Mouse (Mus musculus): ENCODE measurements around the gene Car10. TPM values are rescaled to one million over a fixed set of nuclear protein-coding genes. Genes with fewer than 3 reads are reported as not detected.

The Car10 gene
- polyA plus RNA-seq, 1 experiment = not detected

- no peak overlapping the region for H3K4me3 ChIP-seq (ENCODE audit: low read depth, low read length)
- TF ChIP-seq POLR2A (IDR thresholded peaks at IDR 0.05; ENCODE audit: low read depth, low read length) = no peak
- no peak for TF ChIP-seq CTCF (IDR thresholded peaks at IDR 0.05; ENCODE audit: extremely low read depth, insufficient read length, insufficient replicate concordance, low read depth, low read length)
- H3K4me1 ChIP-seq (ENCODE audit: control insufficient read depth, insufficient read depth, insufficient read length, low read length) = no peaks in the 10 kb centered on the region
- no peaks in the 10 kb centered on the region for H3K36me3 ChIP-seq (ENCODE audit: control insufficient read depth, insufficient read depth, low read length)
- no peaks in the 10 kb centered on the region for H3K27me3 ChIP-seq (ENCODE audit: control insufficient read depth, insufficient read depth, low read length)
- H3K27ac ChIP-seq (ENCODE audit: insufficient read depth, low read depth, low read length) = no peak overlapping the region
- WGBS = 69% methylated on average over 3 of the region's 3 CpGs
Measured at GRCm38 (mm10) chr11:93522501-93522900, 424.7 kb downstream of the Car10 start.

- no peak for TF ChIP-seq POLR2A (IDR thresholded peaks at IDR 0.05; ENCODE audit: low read depth, low read length)
- TF ChIP-seq CTCF (IDR thresholded peaks at IDR 0.05; ENCODE audit: extremely low read depth, insufficient read length, insufficient replicate concordance, low read depth, low read length) = no peak
- H3K27me3 ChIP-seq (ENCODE audit: control insufficient read depth, insufficient read depth, low read length) = no peaks in the 10 kb centered on the region
- no peaks in the 10 kb centered on the region for H3K4me1 ChIP-seq (ENCODE audit: control insufficient read depth, insufficient read depth, insufficient read length, low read length)
- 83% methylated on average over 3 of the region's 3 CpGs for WGBS
- no peak overlapping the region for H3K4me3 ChIP-seq (ENCODE audit: low read depth, low read length)
- H3K27ac ChIP-seq (ENCODE audit: insufficient read depth, low read depth, low read length) = no peak overlapping the region
- H3K36me3 ChIP-seq (ENCODE audit: control insufficient read depth, insufficient read depth, low read length) = no peaks in the 10 kb centered on the region
Measured at GRCm38 (mm10) chr11:93525921-93526320, 428.1 kb downstream of the Car10 start.

- WGBS = 45% methylated on average over 7 of the region's 7 CpGs
Measured at GRCm38 (mm10) chr11:93531029-93531680, 433.3 kb downstream of the Car10 start.

GRCm38 (mm10) chr11:93536244-93536643, 438.4 kb downstream of the Car10 start:
- Histone ChIP-seq H3K27me3 (ENCODE audit: control insufficient read depth, insufficient read depth, low read length) (no peaks in the 10 kb centered on the region), H3K4me3 (ENCODE audit: low read depth, low read length) (no peak overlapping the region), H3K4me1 (ENCODE audit: control insufficient read depth, insufficient read depth, insufficient read length, low read length) (no peaks in the 10 kb centered on the region), H3K27ac (ENCODE audit: insufficient read depth, low read depth, low read length) (no peak overlapping the region), H3K36me3 (ENCODE audit: control insufficient read depth, insufficient read depth, low read length) (no peaks in the 10 kb centered on the region)
- WGBS = 77% methylated on average over 6 of the region's 6 CpGs
- no peak for TF ChIP-seq CTCF (IDR thresholded peaks at IDR 0.05; ENCODE audit: extremely low read depth, insufficient read length, insufficient replicate concordance, low read depth, low read length)
- TF ChIP-seq POLR2A (IDR thresholded peaks at IDR 0.05; ENCODE audit: low read depth, low read length) = no peak

More at GRCm38 (mm10) chr11:93531029-93531680, 433.3 kb downstream of the Car10 start:
- TF ChIP-seq POLR2A (IDR thresholded peaks at IDR 0.05; ENCODE audit: low read depth, low read length) (no peak), CTCF (IDR thresholded peaks at IDR 0.05; ENCODE audit: extremely low read depth, insufficient read length, insufficient replicate concordance, low read depth, low read length) (no peak)
- H3K27me3 ChIP-seq (ENCODE audit: control insufficient read depth, insufficient read depth, low read length) = no peaks in the 10 kb centered on the region
- H3K4me3 ChIP-seq (ENCODE audit: low read depth, low read length) = no peak overlapping the region
- no peak overlapping the region for H3K27ac ChIP-seq (ENCODE audit: insufficient read depth, low read depth, low read length)
- no peaks in the 10 kb centered on the region for H3K36me3 ChIP-seq (ENCODE audit: control insufficient read depth, insufficient read depth, low read length)
- no peaks in the 10 kb centered on the region for H3K4me1 ChIP-seq (ENCODE audit: control insufficient read depth, insufficient read depth, insufficient read length, low read length)

GRCm38 (mm10) chr11:93548904-93549303, 451.1 kb downstream of the Car10 start:
- 57% methylated on average over 5 of the region's 5 CpGs for whole genome bisulfite sequencing
- Histone ChIP-seq H3K27me3 (ENCODE audit: control insufficient read depth, insufficient read depth, low read length) (no peaks in the 10 kb centered on the region), H3K4me1 (ENCODE audit: control insufficient read depth, insufficient read depth, insufficient read length, low read length) (no peaks in the 10 kb centered on the region), H3K4me3 (ENCODE audit: low read depth, low read length) (no peak overlapping the region), H3K27ac (ENCODE audit: insufficient read depth, low read depth, low read length) (no peak overlapping the region), H3K36me3 (ENCODE audit: control insufficient read depth, insufficient read depth, low read length) (no peaks in the 10 kb centered on the region)
- TF ChIP-seq CTCF (IDR thresholded peaks at IDR 0.05; ENCODE audit: extremely low read depth, insufficient read length, insufficient replicate concordance, low read depth, low read length) = no peak
- TF ChIP-seq POLR2A (IDR thresholded peaks at IDR 0.05; ENCODE audit: low read depth, low read length) = no peak

- Histone ChIP-seq H3K4me1 (ENCODE audit: control insufficient read depth, insufficient read depth, insufficient read length, low read length) (no peaks in the 10 kb centered on the region), H3K27me3 (ENCODE audit: control insufficient read depth, insufficient read depth, low read length) (no peaks in the 10 kb centered on the region), H3K4me3 (ENCODE audit: low read depth, low read length) (no peak overlapping the region), H3K36me3 (ENCODE audit: control insufficient read depth, insufficient read depth, low read length) (no peaks in the 10 kb centered on the region), H3K27ac (ENCODE audit: insufficient read depth, low read depth, low read length) (no peak overlapping the region)
- no peak for TF ChIP-seq POLR2A (IDR thresholded peaks at IDR 0.05; ENCODE audit: low read depth, low read length)
- TF ChIP-seq CTCF (IDR thresholded peaks at IDR 0.05; ENCODE audit: extremely low read depth, insufficient read length, insufficient replicate concordance, low read depth, low read length) = no peak
- 7% methylated on average over 3 of the region's 3 CpGs for WGBS
Measured at GRCm38 (mm10) chr11:93550908-93551307, 453.1 kb downstream of the Car10 start.

GRCm38 (mm10) chr11:93559118-93559517, 461.3 kb downstream of the Car10 start:
- H3K27me3 ChIP-seq (ENCODE audit: control insufficient read depth, insufficient read depth, low read length) = no peaks in the 10 kb centered on the region
- H3K4me1 ChIP-seq (ENCODE audit: control insufficient read depth, insufficient read depth, insufficient read length, low read length) = no peaks in the 10 kb centered on the region
- whole genome bisulfite sequencing = 75% methylated on average over 3 of the region's 3 CpGs
- no peak for TF ChIP-seq POLR2A (IDR thresholded peaks at IDR 0.05; ENCODE audit: low read depth, low read length)
- TF ChIP-seq CTCF (IDR thresholded peaks at IDR 0.05; ENCODE audit: extremely low read depth, insufficient read length, insufficient replicate concordance, low read depth, low read length) = no peak
- H3K4me3 ChIP-seq (ENCODE audit: low read depth, low read length) = no peak overlapping the region
- no peak overlapping the region for H3K27ac ChIP-seq (ENCODE audit: insufficient read depth, low read depth, low read length)
- H3K36me3 ChIP-seq (ENCODE audit: control insufficient read depth, insufficient read depth, low read length) = no peaks in the 10 kb centered on the region

All from small intestine, adult 2 months (tissue).